Mouse (Mus musculus): ENCODE data around the gene Alkbh6. TPM values are rescaled to one million over a fixed set of nuclear protein-coding genes. Genes with fewer than 3 reads are reported as not detected.

Gene Alkbh6
- total RNA-seq, 1 experiment from 2014 or later, result 31.2 TPM

GRCm38 (mm10) chr7:30293795-30294194 is 14.7 kb upstream of the Alkbh6 start:
- no peak for ATAC-seq (replicated peaks; ENCODE audit: low read depth, poor library complexity, severe bottlenecking)

- no peak for ATAC-seq (replicated peaks; ENCODE audit: low read depth, poor library complexity, severe bottlenecking)
Observed at GRCm38 (mm10) chr7:30294296-30294695, 14.2 kb upstream of the Alkbh6 start.

DNA sequence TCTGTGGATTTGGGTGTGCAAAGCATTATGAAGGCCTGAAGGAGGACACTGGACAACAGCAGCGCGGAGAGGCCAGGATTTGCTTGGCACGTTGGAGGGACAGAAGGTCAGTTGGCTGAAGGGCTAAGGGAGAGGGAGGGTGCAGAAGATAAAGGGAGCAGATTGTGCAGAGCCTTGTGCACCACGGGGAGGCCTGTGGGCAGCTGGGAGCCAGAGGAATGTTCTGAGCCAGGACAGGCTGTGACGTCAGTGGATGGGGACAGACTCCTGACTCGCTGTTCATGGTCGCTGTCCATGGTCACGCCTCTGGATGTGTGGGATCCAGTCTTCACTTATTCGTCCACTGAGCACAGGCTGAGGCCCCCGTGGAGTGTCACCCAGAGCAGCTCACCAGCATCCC is 13.4 kb upstream of the Alkbh6 start:
- no peak for ATAC-seq (replicated peaks; ENCODE audit: low read depth, poor library complexity, severe bottlenecking)

DNA sequence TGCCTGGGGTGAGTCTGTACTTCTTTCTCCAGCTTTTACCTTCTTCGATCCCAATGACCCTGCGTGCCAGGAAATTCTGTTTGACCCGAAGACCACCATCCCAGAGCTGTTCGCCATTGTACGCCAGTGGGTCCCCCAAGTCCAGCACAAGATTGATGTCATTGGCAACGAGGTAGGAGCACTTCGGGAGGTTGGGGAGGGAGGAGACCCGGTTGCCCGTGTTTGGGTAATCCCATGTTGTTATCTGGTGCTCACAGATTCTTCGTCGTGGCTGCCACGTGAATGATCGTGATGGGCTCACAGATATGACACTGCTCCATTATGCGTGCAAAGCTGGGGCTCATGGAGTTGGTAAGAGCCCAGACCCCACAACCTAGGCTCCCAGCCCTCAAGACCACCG is 11.7 kb upstream of the Alkbh6 start:
- no peak for ATAC-seq (replicated peaks; ENCODE audit: low read depth, poor library complexity, severe bottlenecking)

DNA sequence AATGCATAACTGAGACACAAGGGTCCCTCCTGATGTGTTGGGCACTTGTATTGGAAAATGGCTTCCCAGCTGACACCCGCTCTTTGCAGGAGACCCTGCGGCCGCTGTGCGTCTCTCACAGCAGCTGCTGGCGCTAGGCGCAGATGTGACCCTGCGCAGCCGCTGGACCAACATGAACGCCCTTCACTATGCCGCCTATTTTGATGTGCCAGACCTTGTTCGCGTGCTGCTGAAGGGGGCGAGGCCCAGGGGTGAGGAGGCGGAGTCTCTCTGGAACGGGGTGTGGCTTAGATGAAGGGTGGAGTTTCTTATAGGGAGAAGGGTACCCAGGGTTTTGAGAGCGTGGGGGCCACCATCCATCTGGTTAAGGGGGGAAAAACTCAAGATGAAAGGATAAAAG is 11.3 kb upstream of the Alkbh6 start:
- ATAC-seq (replicated peaks; ENCODE audit: low read depth, poor library complexity, severe bottlenecking), result no peak

GRCm38 (mm10) chr7:30300914-30301313 is 7.6 kb upstream of the Alkbh6 start:
- 0 out of 2 replicates have a peak, but pooled peaks have one; percentile 66 for ATAC-seq (replicated peaks; ENCODE audit: low read depth, poor library complexity, severe bottlenecking)

DNA sequence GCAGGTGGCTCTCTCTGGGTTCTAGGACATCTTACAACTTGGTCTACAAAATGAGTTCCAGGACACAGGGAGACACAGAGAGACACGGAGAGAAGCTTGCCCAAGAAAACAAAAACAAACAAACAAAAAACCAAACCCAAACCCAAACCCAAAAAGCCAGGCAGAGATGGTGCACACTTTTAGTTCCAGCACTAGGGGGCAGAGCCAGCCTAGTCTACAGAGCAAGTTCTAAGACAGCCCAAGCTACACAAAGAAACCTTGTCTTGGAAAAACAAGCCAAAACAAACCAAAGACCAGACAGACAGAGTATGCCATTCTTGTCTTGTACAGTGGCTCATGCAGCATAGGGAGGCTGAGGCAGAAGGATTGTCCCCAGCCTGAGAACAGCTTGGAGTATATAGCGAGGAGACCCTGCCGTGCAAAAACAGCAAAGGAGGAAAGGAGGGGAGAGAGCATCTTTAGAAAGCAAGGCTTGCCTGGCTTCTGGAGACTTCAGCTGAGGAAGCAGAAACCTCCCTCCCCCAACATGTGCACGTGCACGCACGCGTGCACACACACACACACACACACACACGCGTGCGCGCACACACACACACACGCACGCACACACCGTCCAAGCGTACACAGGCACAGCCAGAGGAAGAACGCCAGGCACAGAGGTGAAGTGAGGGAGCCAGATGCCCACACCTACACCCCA is 2.3 kb upstream of the Alkbh6 start:
- no peak for ATAC-seq (replicated peaks; ENCODE audit: low read depth, poor library complexity, severe bottlenecking)

- ATAC-seq (replicated peaks; ENCODE audit: low read depth, poor library complexity, severe bottlenecking), result no peak
Observed at GRCm38 (mm10) chr7:30309395-30310129, 1.0 kb downstream of the Alkbh6 start.

GRCm38 (mm10) chr7:30310136-30310535 is 1.6 kb downstream of the Alkbh6 start:
- no peak for ATAC-seq (replicated peaks; ENCODE audit: low read depth, poor library complexity, severe bottlenecking)

GRCm38 (mm10) chr7:30313666-30314320 is 5.3 kb downstream of the Alkbh6 start:
- ATAC-seq (replicated peaks; ENCODE audit: low read depth, poor library complexity, severe bottlenecking), result no peak

- ATAC-seq (replicated peaks; ENCODE audit: low read depth, poor library complexity, severe bottlenecking), result no peak
Observed at GRCm38 (mm10) chr7:30314721-30315155, 6.2 kb downstream of the Alkbh6 start, which contains the start of gene Syne4. Gene Syne4, plus strand, starts transcription at chr7:30314807.

DNA sequence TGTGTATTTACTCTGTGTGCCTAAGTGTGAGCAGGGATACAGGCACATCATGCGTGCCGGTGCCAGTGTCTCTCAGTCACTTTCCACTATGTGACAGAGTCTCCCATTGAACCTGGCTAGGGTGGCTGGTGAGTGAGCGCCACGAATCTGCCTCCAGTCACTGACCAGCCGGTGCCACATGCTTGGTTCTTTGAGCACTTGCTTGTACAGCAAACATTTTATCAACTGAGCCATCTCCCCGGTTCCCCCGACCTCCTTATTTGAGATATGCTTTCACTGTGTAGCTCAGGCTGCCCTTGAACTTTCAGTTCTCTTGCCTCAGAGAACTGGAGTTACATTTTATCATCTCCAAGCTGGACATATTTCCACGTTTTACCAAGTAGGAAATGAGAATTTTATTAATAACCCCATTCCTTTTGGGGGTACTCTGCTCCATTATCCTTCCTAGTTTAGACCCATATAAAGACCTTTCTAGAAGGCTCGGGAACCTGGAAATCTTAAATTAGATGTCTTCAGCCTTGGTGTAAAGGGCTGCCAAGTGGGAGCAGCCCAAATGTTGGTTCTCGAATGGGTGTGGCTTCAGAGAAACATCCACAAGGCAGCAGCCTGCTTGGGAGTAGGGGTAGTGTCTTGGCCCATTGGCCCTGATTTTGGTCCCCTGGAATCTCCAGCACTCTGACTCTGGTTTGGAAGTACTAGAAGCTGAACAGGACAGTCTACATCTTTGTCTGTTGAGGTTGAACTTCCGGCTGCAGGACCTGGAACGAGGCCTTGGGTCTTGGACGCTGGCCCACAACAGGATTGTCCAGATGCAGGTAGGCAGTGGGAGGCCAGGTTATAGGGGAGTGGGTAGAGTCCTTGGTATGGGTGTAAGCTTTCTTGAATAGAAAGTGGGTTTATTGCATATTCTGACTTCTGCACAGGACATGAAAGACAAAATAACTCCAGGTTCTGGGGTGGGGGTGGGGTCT is 7.3 kb downstream of the Alkbh6 start:
- no peak for ATAC-seq (replicated peaks; ENCODE audit: low read depth, poor library complexity, severe bottlenecking)

GRCm38 (mm10) chr7:30318142-30318541 is 9.6 kb downstream of the Alkbh6 start:
- no peak for ATAC-seq (replicated peaks; ENCODE audit: low read depth, poor library complexity, severe bottlenecking)

DNA sequence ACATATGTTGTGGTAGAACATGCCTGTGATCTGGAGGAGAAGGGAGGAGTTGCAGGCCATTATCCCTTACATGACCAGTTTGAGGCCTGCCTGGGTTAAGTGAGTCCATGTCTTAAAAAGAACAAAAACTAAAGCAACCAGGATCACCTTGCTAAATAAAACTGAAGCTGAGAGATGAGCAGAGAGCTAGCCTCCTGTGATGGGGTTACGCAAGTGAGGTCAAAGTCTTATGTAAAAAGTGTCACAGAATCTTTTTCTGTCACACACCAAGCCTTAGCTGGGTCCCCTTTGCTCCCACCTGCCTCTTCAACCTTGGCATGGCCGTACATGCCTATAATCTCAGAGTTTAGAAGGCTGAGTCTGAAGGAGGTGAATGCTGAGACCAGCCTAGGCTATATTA is 12.4 kb downstream of the Alkbh6 start:
- ATAC-seq (replicated peaks; ENCODE audit: low read depth, poor library complexity, severe bottlenecking), result no peak

DNA sequence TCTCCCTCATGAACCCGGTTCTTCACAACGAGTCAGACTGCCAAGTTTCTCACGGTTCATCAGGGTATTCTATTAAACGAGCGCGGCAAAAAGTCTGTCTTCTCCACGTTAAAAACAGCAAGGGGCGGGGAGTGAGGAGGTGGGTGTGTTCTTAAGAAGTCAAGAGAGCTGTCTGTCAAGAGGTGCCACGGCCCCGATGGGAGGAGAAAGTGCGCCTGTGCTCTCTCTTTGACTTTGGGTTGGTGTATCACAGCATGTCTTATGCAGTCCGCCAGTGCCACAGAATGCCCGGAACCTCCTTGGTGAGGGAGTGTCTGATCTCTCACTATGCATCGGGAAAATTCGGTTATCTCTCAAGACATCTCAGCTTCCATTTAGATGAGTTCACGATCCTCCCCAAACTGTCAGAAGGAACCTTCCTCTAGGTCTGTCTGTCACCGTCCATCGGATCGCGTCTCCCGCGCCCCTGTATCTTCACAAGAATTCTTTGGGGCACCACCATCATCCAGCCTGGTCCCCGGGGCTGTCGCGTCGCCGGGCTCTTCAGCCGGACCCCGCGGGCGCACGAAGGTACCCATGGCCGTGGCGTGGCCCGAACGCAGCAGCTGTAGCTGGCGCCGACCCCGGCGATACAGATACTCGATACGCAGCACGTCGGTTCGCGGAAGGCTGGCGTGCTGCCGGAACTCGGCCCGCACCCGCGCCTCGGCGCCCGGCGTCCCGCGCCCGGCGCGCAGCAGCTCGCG is 13.2 kb downstream of the Alkbh6 start, which contains the start of gene E130208F15Rik:
TSS of gene E130208F15Rik (plus strand) at position 202 of the 746 bp plus-strand sequence.
- ATAC-seq (replicated peaks; ENCODE audit: low read depth, poor library complexity, severe bottlenecking), result peak; percentile 78

GRCm38 (mm10) chr7:30322285-30322667 is 13.8 kb downstream of the Alkbh6 start:
- peak; percentile 97 for ATAC-seq (replicated peaks; ENCODE audit: low read depth, poor library complexity, severe bottlenecking)

DNA sequence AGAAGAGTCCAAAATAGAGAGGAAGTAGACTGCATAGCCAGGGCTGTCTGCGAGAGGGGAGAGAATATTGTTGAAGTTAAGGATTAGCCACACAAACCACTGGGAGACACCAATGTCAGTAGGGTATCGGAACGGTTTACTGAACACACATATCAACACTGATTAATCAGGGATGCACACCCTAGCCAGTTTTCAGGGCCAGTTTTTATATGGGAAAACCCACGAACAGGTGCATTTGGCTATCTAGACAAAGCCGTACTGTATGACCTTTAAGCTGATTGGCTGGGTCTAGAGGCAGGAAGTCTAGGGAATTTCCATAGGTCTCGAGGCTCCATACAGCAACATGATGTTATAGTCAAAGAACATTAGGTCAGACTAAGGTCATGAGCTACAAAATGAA is 14.3 kb downstream of the Alkbh6 start:
- ATAC-seq (replicated peaks; ENCODE audit: low read depth, poor library complexity, severe bottlenecking), result peak; percentile 9

DNA sequence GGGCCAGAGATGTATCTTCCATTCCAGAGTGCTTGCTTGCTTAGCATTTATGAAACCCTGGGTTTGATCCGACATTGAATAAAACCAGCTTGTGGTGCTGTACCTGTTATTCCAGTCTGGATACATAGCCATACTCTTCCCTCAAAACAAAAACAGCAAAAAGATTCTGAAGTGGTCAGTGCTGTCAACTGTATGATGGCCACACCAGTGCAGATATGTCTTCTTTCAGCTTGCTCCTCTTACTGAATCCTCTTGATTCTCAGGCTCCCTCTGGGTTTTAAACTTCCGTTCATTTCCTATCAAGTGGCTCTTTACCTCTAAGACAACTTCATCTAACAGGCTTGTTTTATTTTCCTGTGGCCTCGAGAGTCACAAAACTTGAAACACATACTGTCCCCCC is 15.3 kb downstream of the Alkbh6 start, which contains the start of gene Sdhaf1:
TSS of gene Sdhaf1 (minus strand) at position 101 of the 400 bp plus-strand sequence.
- ATAC-seq (replicated peaks; ENCODE audit: low read depth, poor library complexity, severe bottlenecking), result no peak
